Mouse (Mus musculus): ENCODE measurements at regions not wholly inside any gene's neighbourhood (a gene's known extent, or its start where the extent isn't known, plus 50 kb on each side); places are given as distances from the start of the nearest gene placed in this dataset.

GRCm38 (mm10) chr11:90117664-90118295, 69.7 kb upstream of the Gm45716 start:
- H3K9me3 ChIP-seq (ENCODE audit: low read length), result no peaks in the 10 kb centered on the region
- H3K4me1 ChIP-seq (ENCODE audit: insufficient read depth, low read depth, low read length), result peaks cover 5% of the 10 kb centered on the region; the same call in 1 of the 2 replicates
- H3K27ac ChIP-seq (ENCODE audit: low read length), result peak overlapping the region; percentile 84
- no peak overlapping the region; the same call in 1 of the 2 replicates for H3K4me2 ChIP-seq (replicated peaks; ENCODE audit: low read depth, low read length)
- WGBS, result 39% methylated on average over 5 of the region's 5 CpGs
- H3K9ac ChIP-seq (replicated peaks; ENCODE audit: low read depth), result peak overlapping the region; percentile 6; the same call in 1 of the 2 replicates
- DNase-seq (ENCODE audit: low spot score) (peak; percentile 68), ATAC-seq (peak; percentile 27)
- H3K4me3 ChIP-seq (ENCODE audit: low read depth, low read length), result no peak overlapping the region
- no peaks in the 10 kb centered on the region for H3K36me3 ChIP-seq (ENCODE audit: insufficient read depth, low read length)
- no peak for TF ChIP-seq CTCF (IDR thresholded peaks at IDR 0.05)
- TF ChIP-seq EP300 (IDR thresholded peaks at IDR 0.05), result peak; percentile 97
- H3K27me3 ChIP-seq (replicated peaks; ENCODE audit: insufficient read depth, low read length), result no peaks in the 10 kb centered on the region

GRCm38 (mm10) chr11:90121902-90122301, 65.6 kb upstream of the Gm45716 start:
- WGBS, result 14% methylated on average over 3 of the region's 3 CpGs

GRCm38 (mm10) chr11:90122709-90123108, 64.8 kb upstream of the Gm45716 start:
- Histone ChIP-seq H3K9me3 (ENCODE audit: low read length) (no peaks in the 10 kb centered on the region), H3K4me2 (replicated peaks; ENCODE audit: low read depth, low read length) (no peak overlapping the region), H3K36me3 (ENCODE audit: insufficient read depth, low read length) (no peaks in the 10 kb centered on the region), H3K27ac (ENCODE audit: low read length) (peak overlapping the region; percentile 61; the same call in 1 of the 2 replicates), H3K27me3 (replicated peaks; ENCODE audit: insufficient read depth, low read length) (no peaks in the 10 kb centered on the region), H3K4me3 (ENCODE audit: low read depth, low read length) (no peak overlapping the region), H3K4me1 (ENCODE audit: insufficient read depth, low read depth, low read length) (peaks cover 2% of the 10 kb centered on the region; the same call in 1 of the 2 replicates), H3K9ac (replicated peaks; ENCODE audit: low read depth) (no peak overlapping the region)
- DNase-seq (ENCODE audit: low spot score) (peak; percentile 84), ATAC-seq (peak; percentile 74)
- 66% methylated on average over 3 of the region's 3 CpGs for WGBS
- no peak for TF ChIP-seq CTCF (IDR thresholded peaks at IDR 0.05)
- TF ChIP-seq EP300 (IDR thresholded peaks at IDR 0.05), result peak; percentile 79

More at GRCm38 (mm10) chr11:90121902-90122301, 65.6 kb upstream of the Gm45716 start:
- Histone ChIP-seq H3K27me3 (replicated peaks; ENCODE audit: insufficient read depth, low read length) (no peaks in the 10 kb centered on the region), H3K27ac (ENCODE audit: low read length) (peak overlapping the region; percentile 61), H3K4me2 (replicated peaks; ENCODE audit: low read depth, low read length) (no peak overlapping the region), H3K9ac (replicated peaks; ENCODE audit: low read depth) (no peak overlapping the region), H3K9me3 (ENCODE audit: low read length) (no peaks in the 10 kb centered on the region), H3K4me3 (ENCODE audit: low read depth, low read length) (no peak overlapping the region), H3K36me3 (ENCODE audit: insufficient read depth, low read length) (no peaks in the 10 kb centered on the region), H3K4me1 (ENCODE audit: insufficient read depth, low read depth, low read length) (peaks cover 5% of the 10 kb centered on the region; the same call in 1 of the 2 replicates)
- peak; percentile 63 for ATAC-seq
- TF ChIP-seq EP300 (IDR thresholded peaks at IDR 0.05) (peak; percentile 98), CTCF (IDR thresholded peaks at IDR 0.05) (no peak)
- peak; percentile 87 for DNase-seq (ENCODE audit: low spot score)

GRCm38 (mm10) chr11:90123851-90124250, 63.6 kb upstream of the Gm45716 start:
- ATAC-seq (no peak), DNase-seq (ENCODE audit: low spot score) (peak; percentile 19)
- H3K4me1 ChIP-seq (ENCODE audit: insufficient read depth, low read depth, low read length), result peaks cover 5% of the 10 kb centered on the region; the same call in 1 of the 2 replicates
- no peak overlapping the region for H3K9ac ChIP-seq (replicated peaks; ENCODE audit: low read depth)
- no peaks in the 10 kb centered on the region for H3K9me3 ChIP-seq (ENCODE audit: low read length)
- WGBS, result 62% methylated on average over 5 of the region's 5 CpGs
- no peak overlapping the region for H3K4me2 ChIP-seq (replicated peaks; ENCODE audit: low read depth, low read length)
- H3K27me3 ChIP-seq (replicated peaks; ENCODE audit: insufficient read depth, low read length), result no peaks in the 10 kb centered on the region
- no peak overlapping the region for H3K4me3 ChIP-seq (ENCODE audit: low read depth, low read length)
- H3K36me3 ChIP-seq (ENCODE audit: insufficient read depth, low read length), result no peaks in the 10 kb centered on the region
- H3K27ac ChIP-seq (ENCODE audit: low read length), result 0 out of 2 replicates have a peak overlapping the region, but pooled peaks have one; percentile 44
- TF ChIP-seq EP300 (IDR thresholded peaks at IDR 0.05) (no peak), CTCF (IDR thresholded peaks at IDR 0.05) (no peak)

GRCm38 (mm10) chr11:90126289-90126688, 61.2 kb upstream of the Gm45716 start:
- ATAC-seq, result no peak
- no peak overlapping the region for H3K9ac ChIP-seq (replicated peaks; ENCODE audit: low read depth)
- no peak overlapping the region for H3K27ac ChIP-seq (ENCODE audit: low read length)
- WGBS, result 52% methylated on average over 4 of the region's 4 CpGs
- peak; percentile 54 for DNase-seq (ENCODE audit: low spot score)
- no peaks in the 10 kb centered on the region for H3K27me3 ChIP-seq (replicated peaks; ENCODE audit: insufficient read depth, low read length)
- H3K4me3 ChIP-seq (ENCODE audit: low read depth, low read length), result no peak overlapping the region
- H3K36me3 ChIP-seq (ENCODE audit: insufficient read depth, low read length), result no peaks in the 10 kb centered on the region
- H3K4me2 ChIP-seq (replicated peaks; ENCODE audit: low read depth, low read length), result no peak overlapping the region
- H3K9me3 ChIP-seq (ENCODE audit: low read length), result no peaks in the 10 kb centered on the region
- TF ChIP-seq CTCF (IDR thresholded peaks at IDR 0.05) (no peak), EP300 (IDR thresholded peaks at IDR 0.05) (peak; percentile 73)
- peaks cover 15% of the 10 kb centered on the region; the same call in 1 of the 2 replicates for H3K4me1 ChIP-seq (ENCODE audit: insufficient read depth, low read depth, low read length)

GRCm38 (mm10) chr11:90128865-90129415, 58.5 kb upstream of the Gm45716 start:
- 80% methylated on average over 7 of the region's 7 CpGs for WGBS
- DNase-seq (ENCODE audit: low spot score) (no peak), ATAC-seq (no peak)
- Histone ChIP-seq H3K4me2 (replicated peaks; ENCODE audit: low read depth, low read length) (no peak overlapping the region), H3K36me3 (ENCODE audit: insufficient read depth, low read length) (no peaks in the 10 kb centered on the region), H3K27ac (ENCODE audit: low read length) (peak overlapping the region; percentile 82; the same call in 1 of the 2 replicates), H3K4me3 (ENCODE audit: low read depth, low read length) (no peak overlapping the region), H3K9me3 (ENCODE audit: low read length) (no peaks in the 10 kb centered on the region), H3K9ac (replicated peaks; ENCODE audit: low read depth) (no peak overlapping the region), H3K27me3 (replicated peaks; ENCODE audit: insufficient read depth, low read length) (no peaks in the 10 kb centered on the region), H3K4me1 (ENCODE audit: insufficient read depth, low read depth, low read length) (peaks cover 15% of the 10 kb centered on the region; the same call in 1 of the 2 replicates)
- TF ChIP-seq EP300 (IDR thresholded peaks at IDR 0.05) (no peak), CTCF (IDR thresholded peaks at IDR 0.05) (no peak)
